Mouse (Mus musculus) hindbrain, embryonic 12.5 days (tissue): ENCODE measurements at regions not wholly inside any gene's neighbourhood (a gene's known extent, or its start where the extent isn't known, plus 50 kb on each side); places are given as distances from the start of the nearest gene placed in this dataset.

Source experiments
- ATAC-seq: fragments of 200-750 bp; cut with Nextera tagmentation; 2 replicates; pipeline ENCODE4 v1.8.0; 2017; ENCODE audit warnings: moderate TSS enrichment; ENCODE audit not compliant: low FRiP score
- H3K27ac ChIP-seq: fragments of 300-500 bp; sonication (generic); 2 replicates; pipeline ENCODE4 v1.5.1; 2016; ENCODE audit warnings: mild to moderate bottlenecking
- H3K27me3 ChIP-seq: fragments of 300-500 bp; sonication (generic); 2 replicates; pipeline ENCODE4 v1.6.1; 2016; ENCODE audit warnings: mild to moderate bottlenecking
- H3K36me3 ChIP-seq: fragments of 300-500 bp; sonication (generic); 2 replicates; pipeline ENCODE4 v1.6.1; 2016; ENCODE audit warnings: mild to moderate bottlenecking
- H3K4me1 ChIP-seq: fragments of 300-500 bp; sonication (generic); 2 replicates; pipeline ENCODE4 v1.6.1; 2016
- H3K4me2 ChIP-seq: fragments of 300-500 bp; sonication (generic); replicated peaks from 2 replicates; pipeline ENCODE4 v1.6.1; 2016; ENCODE audit warnings: mild to moderate bottlenecking
- H3K4me3 ChIP-seq: fragments of 300-500 bp; sonication (generic); 2 replicates; pipeline ENCODE4 v1.5.1; 2016; ENCODE audit warnings: mild to moderate bottlenecking
- H3K9ac ChIP-seq: fragments of 300-500 bp; sonication (generic); 2 replicates; pipeline ENCODE4 v1.6.1; 2016; ENCODE audit warnings: mild to moderate bottlenecking, moderate library complexity
- H3K9me3 ChIP-seq: fragments of 300-500 bp; sonication (generic); replicated peaks from 2 replicates; pipeline ENCODE4 v1.6.1; 2016; ENCODE audit warnings: mild to moderate bottlenecking
- WGBS: fragments of 180-500 bp; shearing (Covaris S2); methylation state at CpG from one replicate; pipeline ENCODE4 v1.1.7; 2016; 5-methylcytosine and 5-hydroxymethylcytosine counted together

DNA sequence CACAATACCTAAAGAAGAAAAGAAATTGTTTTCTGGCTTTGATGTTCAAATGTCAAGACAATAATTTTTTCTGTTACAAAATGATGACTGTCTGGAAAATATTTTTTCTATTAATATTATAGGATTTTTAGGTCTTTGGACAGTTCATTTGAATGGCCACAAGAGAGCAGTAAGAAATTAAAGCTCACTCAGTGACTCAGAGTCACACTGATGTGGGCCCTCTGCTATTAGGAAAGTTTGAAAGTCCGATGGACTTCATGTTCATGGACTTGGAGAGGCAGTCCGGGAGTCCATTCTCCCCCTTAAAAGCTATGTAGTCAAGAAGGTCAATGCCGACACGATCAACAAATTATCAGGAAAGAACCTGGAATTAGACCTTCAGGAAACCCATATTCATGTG lies 657.0 kb downstream of the Mecom start:
- no peak overlapping the region for H3K4me3 ChIP-seq
- no peaks in the 10 kb centered on the region for H3K27me3 ChIP-seq
- 80% methylated on average over 4 of the region's 4 CpGs for WGBS
- H3K27ac ChIP-seq: no peak overlapping the region
- no peaks in the 10 kb centered on the region for H3K4me1 ChIP-seq
- no peaks in the 10 kb centered on the region for H3K9me3 ChIP-seq
- H3K9ac ChIP-seq: no peak overlapping the region
- H3K4me2 ChIP-seq: no peak overlapping the region
- H3K36me3 ChIP-seq: no peaks in the 10 kb centered on the region
- no peak for ATAC-seq

DNA sequence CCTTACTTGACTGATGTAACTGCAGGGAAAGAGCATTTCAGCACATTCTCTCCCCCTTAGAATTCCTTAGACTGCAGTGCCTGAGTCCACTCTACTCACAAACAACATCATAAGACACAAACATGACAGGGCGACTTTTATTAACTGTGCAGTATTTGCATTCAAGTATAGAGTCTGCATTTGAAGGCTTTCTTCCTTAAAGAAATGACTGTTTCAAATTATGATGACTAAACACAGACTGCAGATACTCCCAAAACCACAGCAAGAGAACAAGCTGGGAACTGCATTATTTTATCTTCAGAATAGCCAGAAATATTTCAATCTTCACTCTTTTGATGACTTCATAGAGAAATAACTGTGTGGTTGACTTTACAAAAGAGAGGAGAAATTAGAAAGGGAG lies 657.5 kb downstream of the Mecom start:
- Histone ChIP-seq H3K27ac (no peak overlapping the region), H3K27me3 (no peaks in the 10 kb centered on the region), H3K9me3 (no peaks in the 10 kb centered on the region), H3K4me3 (no peak overlapping the region), H3K36me3 (no peaks in the 10 kb centered on the region), H3K4me2 (no peak overlapping the region), H3K9ac (no peak overlapping the region), H3K4me1 (no peaks in the 10 kb centered on the region)
- WGBS: 76% methylated on average over 1 of the region's 1 CpGs
- ATAC-seq: no peak

GRCm38 (mm10) chr3:29889638-29890037 lies 658.2 kb downstream of the Mecom start:
- H3K27me3 ChIP-seq: no peaks in the 10 kb centered on the region
- no peak overlapping the region for H3K9ac ChIP-seq
- no peak overlapping the region for H3K27ac ChIP-seq
- H3K9me3 ChIP-seq: no peaks in the 10 kb centered on the region
- 90% methylated on average over 2 of the region's 2 CpGs for WGBS
- H3K4me1 ChIP-seq: no peaks in the 10 kb centered on the region
- no peak overlapping the region for H3K4me3 ChIP-seq
- ATAC-seq: no peak
- no peak overlapping the region for H3K4me2 ChIP-seq
- H3K36me3 ChIP-seq: no peaks in the 10 kb centered on the region

DNA sequence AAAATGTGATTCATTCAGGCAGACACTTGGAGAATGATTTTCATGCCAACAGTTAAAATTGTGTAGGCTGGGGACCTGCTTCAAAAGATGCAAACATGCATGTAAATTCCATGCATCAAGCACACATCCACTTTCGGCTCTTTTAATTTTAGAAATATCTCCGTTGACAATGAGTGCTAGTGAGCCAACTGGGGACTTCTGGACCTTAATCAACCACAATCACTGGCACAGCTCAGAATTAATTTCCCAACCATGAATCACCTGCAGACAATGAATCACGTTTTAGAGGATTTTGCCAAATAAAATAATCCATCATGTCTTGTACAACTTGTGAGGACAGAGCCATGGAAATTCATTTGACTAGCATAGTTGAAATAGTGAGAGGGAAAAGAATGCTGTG lies 667.8 kb downstream of the Mecom start:
- WGBS: 70% methylated on average over 3 of the region's 3 CpGs
- Histone ChIP-seq H3K9ac (no peak overlapping the region), H3K27ac (no peak overlapping the region), H3K4me3 (no peak overlapping the region), H3K4me2 (no peak overlapping the region), H3K9me3 (no peaks in the 10 kb centered on the region), H3K36me3 (no peaks in the 10 kb centered on the region), H3K27me3 (no peaks in the 10 kb centered on the region), H3K4me1 (no peaks in the 10 kb centered on the region)
- ATAC-seq: no peak

- ATAC-seq: no peak
- Histone ChIP-seq H3K4me2 (no peak overlapping the region), H3K27ac (no peak overlapping the region), H3K27me3 (no peaks in the 10 kb centered on the region), H3K4me1 (no peaks in the 10 kb centered on the region), H3K36me3 (no peaks in the 10 kb centered on the region), H3K9ac (no peak overlapping the region), H3K9me3 (no peaks in the 10 kb centered on the region), H3K4me3 (no peak overlapping the region)
- WGBS: 63% methylated on average over 5 of the region's 5 CpGs
These were observed 672.0 kb downstream of the Mecom start for GRCm38 (mm10) chr3:29875768-29876167.

DNA sequence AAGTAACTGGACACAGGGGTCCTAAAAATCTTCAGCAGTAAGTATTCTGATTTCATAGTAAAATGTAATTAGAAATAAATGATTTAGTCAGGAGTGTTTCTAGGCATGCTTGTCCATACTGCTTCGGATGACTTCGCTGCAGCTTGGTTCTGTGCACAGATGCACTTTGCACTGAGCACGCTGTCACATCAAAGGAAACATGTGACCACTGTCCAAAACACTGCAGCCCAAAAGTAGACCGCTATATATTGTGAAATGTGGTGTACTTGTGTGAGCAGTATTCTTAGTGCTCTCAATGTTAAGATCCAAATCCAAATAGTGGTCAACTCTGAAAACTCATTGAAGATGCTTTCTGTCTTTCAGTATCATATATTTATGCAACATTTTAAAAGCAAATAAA lies 685.4 kb downstream of the Mecom start:
- 88% methylated on average over 4 of the region's 4 CpGs for WGBS
- H3K9ac ChIP-seq: no peak overlapping the region
- H3K27ac ChIP-seq: no peak overlapping the region
- no peaks in the 10 kb centered on the region for H3K4me1 ChIP-seq
- no peaks in the 10 kb centered on the region for H3K36me3 ChIP-seq
- H3K9me3 ChIP-seq: no peaks in the 10 kb centered on the region
- no peaks in the 10 kb centered on the region for H3K27me3 ChIP-seq
- no peak overlapping the region for H3K4me2 ChIP-seq
- H3K4me3 ChIP-seq: no peak overlapping the region
- ATAC-seq: no peak

GRCm38 (mm10) chr3:29852465-29852864 lies 695.3 kb downstream of the Mecom start:
- ATAC-seq: peak; percentile 40; the same call in 1 of the 2 replicates

GRCm38 (mm10) chr3:29835432-29835831 lies 712.4 kb downstream of the Mecom start:
- WGBS: 83% methylated on average over 4 of the region's 4 CpGs
- no peak overlapping the region for H3K4me2 ChIP-seq
- no peak overlapping the region for H3K27ac ChIP-seq
- ATAC-seq: no peak
- H3K27me3 ChIP-seq: no peaks in the 10 kb centered on the region
- H3K4me1 ChIP-seq: no peaks in the 10 kb centered on the region
- H3K36me3 ChIP-seq: no peaks in the 10 kb centered on the region
- H3K4me3 ChIP-seq: no peak overlapping the region
- no peaks in the 10 kb centered on the region for H3K9me3 ChIP-seq
- H3K9ac ChIP-seq: no peak overlapping the region

More at GRCm38 (mm10) chr3:29852465-29852864, 695.3 kb downstream of the Mecom start:
- 26% methylated on average over 3 of the region's 3 CpGs for WGBS
- Histone ChIP-seq H3K4me3 (no peak overlapping the region), H3K36me3 (no peaks in the 10 kb centered on the region), H3K27ac (no peak overlapping the region), H3K9ac (no peak overlapping the region), H3K27me3 (peaks cover 4% of the 10 kb centered on the region), H3K4me2 (no peak overlapping the region), H3K9me3 (no peaks in the 10 kb centered on the region), H3K4me1 (no peaks in the 10 kb centered on the region)

GRCm38 (mm10) chr3:29834884-29835283 lies 712.9 kb downstream of the Mecom start:
- Histone ChIP-seq H3K4me3 (no peak overlapping the region), H3K9me3 (no peaks in the 10 kb centered on the region), H3K27ac (no peak overlapping the region), H3K9ac (no peak overlapping the region), H3K4me1 (no peaks in the 10 kb centered on the region), H3K36me3 (no peaks in the 10 kb centered on the region), H3K4me2 (no peak overlapping the region), H3K27me3 (no peaks in the 10 kb centered on the region)
- WGBS: 74% methylated on average over 2 of the region's 2 CpGs
- no peak for ATAC-seq

DNA sequence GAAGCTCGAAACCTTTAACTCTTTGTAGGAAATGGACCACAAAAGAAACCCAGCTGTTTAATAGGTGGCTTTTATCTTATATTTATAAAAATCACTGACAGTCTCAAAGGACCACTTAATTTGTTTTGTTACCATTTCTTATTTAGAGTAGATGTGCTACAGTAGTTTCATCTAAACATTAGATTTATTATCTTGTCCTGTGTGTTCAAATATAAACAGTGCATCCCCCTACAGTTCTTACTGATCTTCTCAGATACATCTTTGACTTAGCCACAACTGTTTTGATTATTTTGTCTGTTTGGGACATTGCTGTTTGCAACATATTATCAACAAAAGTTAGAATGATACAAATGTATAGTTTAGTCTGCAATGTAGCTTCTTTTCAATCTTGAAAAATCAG lies 716.5 kb downstream of the Mecom start:
- Histone ChIP-seq H3K9ac (no peak overlapping the region), H3K4me3 (no peak overlapping the region), H3K4me1 (no peaks in the 10 kb centered on the region), H3K4me2 (no peak overlapping the region), H3K27me3 (no peaks in the 10 kb centered on the region), H3K36me3 (no peaks in the 10 kb centered on the region), H3K27ac (no peak overlapping the region), H3K9me3 (no peaks in the 10 kb centered on the region)
- WGBS: 89% methylated on average over 1 of the region's 1 CpGs
- no peak for ATAC-seq

- H3K36me3 ChIP-seq: no peaks in the 10 kb centered on the region
- no peak overlapping the region for H3K9ac ChIP-seq
- H3K27ac ChIP-seq: no peak overlapping the region
- no peaks in the 10 kb centered on the region for H3K27me3 ChIP-seq
- H3K4me2 ChIP-seq: no peak overlapping the region
- ATAC-seq: no peak
- no peak overlapping the region for H3K4me3 ChIP-seq
- no peaks in the 10 kb centered on the region for H3K9me3 ChIP-seq
- 88% methylated on average over 10 of the region's 10 CpGs for WGBS
- H3K4me1 ChIP-seq: no peaks in the 10 kb centered on the region
These were observed 725.0 kb downstream of the Mecom start for GRCm38 (mm10) chr3:29822622-29823370.

DNA sequence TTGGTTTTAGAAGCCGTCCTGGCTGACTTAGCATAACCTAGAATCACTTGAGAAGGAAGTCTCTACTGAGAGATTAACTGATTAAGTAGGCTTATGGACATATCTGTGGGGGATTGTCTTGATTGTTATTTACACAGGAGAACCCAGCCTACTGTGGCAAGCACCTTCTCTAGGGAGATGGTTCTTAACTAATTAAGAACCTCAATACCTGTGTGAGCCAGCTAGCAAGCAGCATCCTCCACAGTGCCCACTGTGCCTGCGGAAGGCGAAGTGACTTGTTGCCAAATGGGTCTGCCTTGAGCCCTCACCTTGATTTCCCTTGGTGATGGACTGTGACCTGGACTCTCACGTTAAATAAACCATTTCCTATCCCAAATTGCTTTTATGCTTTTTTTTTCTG lies 730.8 kb downstream of the Mecom start:
- 88% methylated on average over 4 of the region's 4 CpGs for WGBS
- 0 out of 2 replicates have a peak, but pooled peaks cover 4% of the 10 kb centered on the region for H3K4me1 ChIP-seq
- no peaks in the 10 kb centered on the region for H3K9me3 ChIP-seq
- H3K27ac ChIP-seq: no peak overlapping the region
- H3K9ac ChIP-seq: no peak overlapping the region
- ATAC-seq: no peak
- H3K4me3 ChIP-seq: no peak overlapping the region
- no peaks in the 10 kb centered on the region for H3K36me3 ChIP-seq
- no peak overlapping the region for H3K4me2 ChIP-seq
- H3K27me3 ChIP-seq: no peaks in the 10 kb centered on the region

DNA sequence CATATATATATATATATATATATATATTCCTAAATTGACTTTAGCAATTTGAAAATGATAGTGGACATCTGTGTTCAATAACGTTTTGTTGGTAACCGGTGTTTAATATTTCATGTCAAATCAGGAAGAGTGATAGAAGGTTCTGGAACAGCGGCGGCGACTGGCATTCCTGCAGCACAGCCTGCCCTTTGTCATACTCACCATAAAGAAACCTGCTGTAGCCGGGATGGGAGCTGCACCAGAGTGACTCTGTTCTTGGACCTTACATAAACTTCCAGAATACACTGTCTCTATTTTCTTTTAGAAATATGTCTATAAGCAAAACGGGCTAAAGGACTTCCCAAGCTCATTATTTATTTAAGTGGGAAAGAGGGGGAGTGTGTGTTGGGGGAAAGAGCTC lies 731.5 kb downstream of the Egfem1 start:
- Histone ChIP-seq H3K27ac (no peak overlapping the region), H3K4me2 (no peak overlapping the region), H3K36me3 (no peaks in the 10 kb centered on the region), H3K9me3 (no peaks in the 10 kb centered on the region), H3K4me3 (no peak overlapping the region), H3K9ac (no peak overlapping the region), H3K4me1 (0 out of 2 replicates have a peak, but pooled peaks cover 4% of the 10 kb centered on the region), H3K27me3 (no peaks in the 10 kb centered on the region; the same call in 1 of the 2 replicates)
- 59% methylated on average over 7 of the region's 7 CpGs for WGBS
- ATAC-seq: no peak
